Mouse (Mus musculus): ENCODE measurements around the gene Tnfaip2. TPM values are rescaled to one million over a fixed set of nuclear protein-coding genes. Genes with fewer than 3 reads are reported as not detected.
A peak's percentile ranks its signal among the peaks of the same experiment; 100 is the strongest.

Gene Tnfaip2
- total and polyA plus RNA-seq, 2 experiments from 2014 or later = 9.5 to 14.8 TPM

DNA sequence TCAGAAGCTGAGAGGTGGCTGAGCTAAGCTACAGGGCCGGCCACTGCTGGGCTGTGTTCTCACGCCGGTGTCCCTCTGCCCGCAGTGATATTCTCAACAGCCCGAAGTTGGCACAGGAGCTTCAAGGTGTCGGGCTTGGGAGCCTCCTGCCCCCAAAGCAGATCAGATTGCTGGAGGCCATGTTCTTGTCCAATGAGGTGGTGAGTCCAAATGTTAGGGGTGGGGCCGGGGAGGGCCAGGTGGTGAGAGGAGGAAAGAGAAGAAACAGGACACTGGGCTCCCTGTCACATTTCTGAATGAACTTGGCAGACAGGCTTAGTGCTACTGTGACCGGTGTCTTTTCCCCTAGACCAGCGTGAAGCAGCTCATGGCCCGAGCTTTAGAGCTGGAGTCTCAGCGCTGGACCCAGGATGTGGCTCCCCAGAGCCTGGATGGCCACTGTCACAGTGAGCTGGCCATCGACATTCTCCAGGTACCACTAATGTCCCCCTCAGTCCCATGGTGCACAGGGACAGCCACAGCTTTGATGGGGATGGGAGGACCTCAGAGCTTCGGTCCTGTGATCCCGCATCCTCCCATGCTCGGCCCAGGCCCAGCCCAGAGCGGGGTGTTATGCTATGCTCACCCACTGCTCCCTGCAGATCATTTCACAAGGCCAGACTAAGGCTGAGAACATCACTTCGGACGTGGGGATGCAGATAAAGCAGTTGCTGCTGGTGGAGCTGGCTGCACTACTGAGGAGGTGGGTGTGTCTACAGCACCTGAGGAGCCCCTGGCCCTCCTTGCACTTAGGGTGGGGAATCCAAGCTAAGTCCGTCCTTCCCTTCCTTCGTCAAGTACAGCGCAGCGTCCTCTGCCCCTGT lies 5.9 kb downstream of the Tnfaip2 start:
- H3K4me3 ChIP-seq (ENCODE audit: low read depth, low read length) = no peak overlapping the region
- ATAC-seq (ENCODE audit: insufficient read depth, low read depth) (0 out of 2 replicates have a peak, but pooled peaks have one; percentile 14), DNase-seq (ENCODE audit: low spot score) (no peak)
- peaks cover 16% of the 10 kb centered on the region for H3K4me1 ChIP-seq (ENCODE audit: control insufficient read depth, insufficient read depth)
- H3K36me3 ChIP-seq (replicated peaks; ENCODE audit: control insufficient read depth, insufficient read depth, low read length) = no peaks in the 10 kb centered on the region
- H3K27me3 ChIP-seq (ENCODE audit: control insufficient read depth, insufficient read depth, low read length) = peaks cover 78% of the 10 kb centered on the region
- no peak for TF ChIP-seq EP300 (IDR thresholded peaks at IDR 0.05; ENCODE audit: low read depth)
- TF ChIP-seq CTCF (IDR thresholded peaks at IDR 0.05; ENCODE audit: low read depth) = no peak
- no peak overlapping the region for H3K4me2 ChIP-seq (ENCODE audit: low read depth, low read length)
- no peak overlapping the region for H3K9ac ChIP-seq (replicated peaks; ENCODE audit: low read depth, low read length)
- WGBS = 46% methylated on average over 22 of the region's 22 CpGs
- no peak overlapping the region for H3K27ac ChIP-seq (ENCODE audit: low read depth)
- no peaks in the 10 kb centered on the region for H3K9me3 ChIP-seq (replicated peaks; ENCODE audit: control insufficient read depth, low read length)

DNA sequence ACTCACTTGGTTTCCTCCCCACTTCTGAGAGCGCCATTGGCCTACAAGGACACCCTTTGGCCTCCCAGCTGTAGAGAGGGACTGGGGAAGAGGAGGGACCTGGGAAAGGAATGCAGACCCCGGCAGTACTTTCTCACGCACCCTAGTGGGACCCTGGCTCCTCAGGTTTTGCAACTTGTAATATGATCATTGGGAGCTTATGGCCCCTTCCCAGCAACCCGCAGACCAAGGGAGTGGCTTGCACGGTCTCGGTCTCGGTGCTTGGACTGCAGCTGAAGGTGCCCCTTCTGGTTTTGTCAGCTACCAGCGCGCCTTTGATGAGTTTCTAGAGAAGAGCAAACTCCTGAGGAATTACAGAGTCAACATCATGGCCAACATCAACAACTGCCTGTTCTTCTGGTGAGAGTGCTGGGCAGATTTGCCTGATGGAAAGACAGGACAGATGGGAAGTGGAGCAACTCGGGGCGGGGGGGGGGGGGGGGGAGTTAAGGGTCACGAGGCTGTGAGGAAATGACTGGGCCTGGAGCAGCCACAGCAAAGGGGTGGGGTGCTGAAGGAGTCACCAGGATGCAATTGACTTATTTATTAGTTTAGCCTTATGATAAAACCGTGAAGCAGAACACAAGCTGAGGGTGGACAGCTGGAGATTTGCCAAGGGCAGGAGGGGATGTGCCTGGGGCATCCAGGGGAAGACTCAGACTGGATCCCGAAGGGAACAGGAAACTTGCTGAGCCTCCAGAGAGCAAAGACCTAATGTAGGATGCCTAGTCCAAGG lies 6.8 kb downstream of the Tnfaip2 start:
- 45% methylated on average over 12 of the region's 14 CpGs for WGBS
- DNase-seq (ENCODE audit: low spot score) = no peak
- no peak for ATAC-seq (ENCODE audit: insufficient read depth, low read depth)
- Histone ChIP-seq H3K9ac (replicated peaks; ENCODE audit: low read depth, low read length) (no peak overlapping the region), H3K4me3 (ENCODE audit: low read depth, low read length) (no peak overlapping the region), H3K4me2 (ENCODE audit: low read depth, low read length) (no peak overlapping the region), H3K27me3 (ENCODE audit: control insufficient read depth, insufficient read depth, low read length) (peaks cover 68% of the 10 kb centered on the region), H3K36me3 (replicated peaks; ENCODE audit: control insufficient read depth, insufficient read depth, low read length) (no peaks in the 10 kb centered on the region), H3K4me1 (ENCODE audit: control insufficient read depth, insufficient read depth) (peaks cover 12% of the 10 kb centered on the region), H3K9me3 (replicated peaks; ENCODE audit: control insufficient read depth, low read length) (no peaks in the 10 kb centered on the region), H3K27ac (ENCODE audit: low read depth) (no peak overlapping the region)
- TF ChIP-seq EP300 (IDR thresholded peaks at IDR 0.05; ENCODE audit: low read depth) (no peak), CTCF (IDR thresholded peaks at IDR 0.05; ENCODE audit: low read depth) (no peak)

DNA sequence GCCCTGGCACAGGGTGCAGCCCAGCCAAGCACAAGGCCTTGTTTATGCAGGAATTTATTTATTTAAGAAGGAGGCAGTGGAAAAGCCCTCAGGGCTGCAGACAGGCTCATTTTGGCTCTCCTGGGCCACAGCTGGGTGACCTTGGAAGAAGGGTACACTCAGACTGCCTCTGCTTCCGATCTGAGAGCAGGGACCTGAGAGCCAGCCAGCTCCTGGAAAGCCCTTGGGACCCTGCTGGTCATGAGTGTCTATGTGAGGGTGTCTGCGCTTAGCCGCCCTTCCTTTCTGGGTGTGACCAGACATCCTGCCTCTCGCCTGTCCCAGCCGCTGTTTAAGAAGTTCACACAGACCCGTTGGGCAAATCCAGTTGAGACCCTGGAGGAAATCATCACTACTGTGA lies 8.1 kb downstream of the Tnfaip2 start:
- Histone ChIP-seq H3K9ac (replicated peaks; ENCODE audit: low read depth, low read length) (no peak overlapping the region), H3K4me1 (ENCODE audit: control insufficient read depth, insufficient read depth) (peaks cover 15% of the 10 kb centered on the region), H3K36me3 (replicated peaks; ENCODE audit: control insufficient read depth, insufficient read depth, low read length) (no peaks in the 10 kb centered on the region), H3K9me3 (replicated peaks; ENCODE audit: control insufficient read depth, low read length) (no peaks in the 10 kb centered on the region), H3K4me3 (ENCODE audit: low read depth, low read length) (no peak overlapping the region), H3K27ac (ENCODE audit: low read depth) (no peak overlapping the region), H3K27me3 (ENCODE audit: control insufficient read depth, insufficient read depth, low read length) (peaks cover 56% of the 10 kb centered on the region), H3K4me2 (ENCODE audit: low read depth, low read length) (no peak overlapping the region)
- ATAC-seq (ENCODE audit: insufficient read depth, low read depth) = peak; percentile 35
- no peak for TF ChIP-seq EP300 (IDR thresholded peaks at IDR 0.05; ENCODE audit: low read depth)
- no peak for TF ChIP-seq CTCF (IDR thresholded peaks at IDR 0.05; ENCODE audit: low read depth)
- WGBS = 31% methylated on average over 6 of the region's 6 CpGs
- DNase-seq (ENCODE audit: low spot score) = no peak

DNA sequence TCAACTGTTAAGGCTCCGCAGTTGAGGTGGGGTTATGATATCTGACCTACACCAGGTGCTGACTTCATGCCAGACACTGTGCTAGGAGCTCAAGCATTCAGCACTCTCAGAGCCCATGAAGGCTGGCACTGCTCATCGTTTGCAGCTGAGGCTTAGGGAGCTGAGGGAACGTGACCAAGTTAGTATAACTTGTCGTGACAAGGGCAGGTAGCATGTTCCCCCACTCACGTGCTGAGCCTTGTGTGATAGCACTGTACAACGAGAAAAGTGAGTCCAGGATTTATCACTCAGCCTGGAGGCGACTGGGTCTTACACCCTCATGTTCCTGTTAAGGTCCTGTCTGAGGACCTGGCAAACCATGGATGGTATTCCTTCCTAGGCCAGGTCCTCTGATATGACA lies 9.3 kb downstream of the Tnfaip2 start:
- WGBS = 78% methylated on average over 7 of the region's 7 CpGs
- no peak overlapping the region for H3K9ac ChIP-seq (replicated peaks; ENCODE audit: low read depth, low read length)
- DNase-seq (ENCODE audit: low spot score) = no peak
- H3K9me3 ChIP-seq (replicated peaks; ENCODE audit: control insufficient read depth, low read length) = no peaks in the 10 kb centered on the region
- ATAC-seq (ENCODE audit: insufficient read depth, low read depth) = no peak
- H3K4me2 ChIP-seq (ENCODE audit: low read depth, low read length) = no peak overlapping the region
- peaks cover 48% of the 10 kb centered on the region for H3K27me3 ChIP-seq (ENCODE audit: control insufficient read depth, insufficient read depth, low read length)
- H3K36me3 ChIP-seq (replicated peaks; ENCODE audit: control insufficient read depth, insufficient read depth, low read length) = no peaks in the 10 kb centered on the region
- H3K27ac ChIP-seq (ENCODE audit: low read depth) = no peak overlapping the region
- TF ChIP-seq CTCF (IDR thresholded peaks at IDR 0.05; ENCODE audit: low read depth) (no peak), EP300 (IDR thresholded peaks at IDR 0.05; ENCODE audit: low read depth) (no peak)
- peaks cover 21% of the 10 kb centered on the region for H3K4me1 ChIP-seq (ENCODE audit: control insufficient read depth, insufficient read depth)
- no peak overlapping the region for H3K4me3 ChIP-seq (ENCODE audit: low read depth, low read length)

DNA sequence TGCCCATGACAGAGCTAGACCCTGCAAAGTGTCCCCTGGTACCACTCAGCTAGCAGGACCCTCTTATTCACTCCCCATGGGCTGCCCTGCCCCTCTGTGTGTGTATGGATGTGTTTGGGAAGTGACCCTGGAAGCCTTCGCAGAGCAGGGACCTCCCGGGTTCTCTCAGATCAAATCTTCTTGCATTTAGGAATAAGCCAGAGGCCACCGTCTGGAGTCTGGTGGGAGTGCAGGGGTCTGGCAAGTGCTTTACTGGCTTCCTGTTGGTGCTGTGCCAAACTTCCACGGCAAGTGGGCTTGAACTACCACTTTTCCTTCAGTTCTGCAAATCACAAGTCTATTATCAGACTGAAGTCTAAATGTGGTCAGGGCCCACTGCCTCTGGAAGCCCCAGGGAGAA lies 11.8 kb downstream of the Tnfaip2 start:
- TF ChIP-seq EP300 (IDR thresholded peaks at IDR 0.05; ENCODE audit: low read depth) (no peak), CTCF (IDR thresholded peaks at IDR 0.05; ENCODE audit: low read depth) (no peak)
- Histone ChIP-seq H3K9ac (replicated peaks; ENCODE audit: low read depth, low read length) (no peak overlapping the region), H3K36me3 (replicated peaks; ENCODE audit: control insufficient read depth, insufficient read depth, low read length) (no peaks in the 10 kb centered on the region), H3K4me1 (ENCODE audit: control insufficient read depth, insufficient read depth) (peaks cover 21% of the 10 kb centered on the region), H3K27me3 (ENCODE audit: control insufficient read depth, insufficient read depth, low read length) (peaks cover 23% of the 10 kb centered on the region), H3K4me3 (ENCODE audit: low read depth, low read length) (no peak overlapping the region), H3K4me2 (ENCODE audit: low read depth, low read length) (no peak overlapping the region), H3K27ac (ENCODE audit: low read depth) (no peak overlapping the region), H3K9me3 (replicated peaks; ENCODE audit: control insufficient read depth, low read length) (no peaks in the 10 kb centered on the region)
- DNase-seq (ENCODE audit: low spot score) (no peak), ATAC-seq (ENCODE audit: insufficient read depth, low read depth) (no peak)
- WGBS = 30% methylated on average over 4 of the region's 4 CpGs
